Mouse (Mus musculus) ovary, postnatal 14 days (tissue): ENCODE results near the gene Gm20605.

Source experiments
- DNase-seq: peaks from one replicate; pipeline ENCODE4 v3.0.0; 2022; ENCODE audit warnings: low spot score

Gm20605 gene

GRCm38 (mm10) chr5:137628498-137629305 lies at the start of gene Gm20605, which contains the start of the genes Fbxo24 and Lrch4:
Gene Gm20605, plus strand, starts transcription at chr5:137629175.
Gene Fbxo24, minus strand, starts transcription at chr5:137629002.
Gene Lrch4, plus strand, starts transcription at chr5:137629121.
- DNase-seq: peak; percentile 93

- DNase-seq: no peak
These were observed 48.7 kb upstream of the Gm20605 start for GRCm38 (mm10) chr5:137580246-137580645.

- no peak for DNase-seq
These were observed 46.3 kb upstream of the Gm20605 start for GRCm38 (mm10) chr5:137582702-137583101.

GRCm38 (mm10) chr5:137583670-137584169 lies 45.3 kb upstream of the Gm20605 start:
- DNase-seq: peak; percentile 30

GRCm38 (mm10) chr5:137584976-137585375 lies 44.0 kb upstream of the Gm20605 start:
- DNase-seq: peak; percentile 54

GRCm38 (mm10) chr5:137590507-137590906 lies 38.5 kb upstream of the Gm20605 start:
- DNase-seq: no peak

GRCm38 (mm10) chr5:137595921-137596320 lies 33.1 kb upstream of the Gm20605 start:
- no peak for DNase-seq

- no peak for DNase-seq
These were observed 32.2 kb upstream of the Gm20605 start for GRCm38 (mm10) chr5:137596601-137597261.

GRCm38 (mm10) chr5:137597625-137598024 lies 31.4 kb upstream of the Gm20605 start:
- DNase-seq: no peak

- DNase-seq: no peak
These were observed 30.7 kb upstream of the Gm20605 start for GRCm38 (mm10) chr5:137598100-137598826.

- no peak for DNase-seq
These were observed 29.4 kb upstream of the Gm20605 start for GRCm38 (mm10) chr5:137599600-137599999.

GRCm38 (mm10) chr5:137600281-137600618 lies 28.7 kb upstream of the Gm20605 start:
- DNase-seq: no peak

- DNase-seq: peak; percentile 95
These were observed 28.2 kb upstream of the Gm20605 start, which contains the start of gene Mospd3 for GRCm38 (mm10) chr5:137600619-137601364. Gene Mospd3, minus strand, starts transcription at chr5:137601058.

- DNase-seq: no peak
These were observed 27.6 kb upstream of the Gm20605 start for GRCm38 (mm10) chr5:137601365-137601729.

- DNase-seq: no peak
These were observed 20.9 kb upstream of the Gm20605 start for GRCm38 (mm10) chr5:137607860-137608653.

GRCm38 (mm10) chr5:137608654-137609190 lies 20.3 kb upstream of the Gm20605 start:
- DNase-seq: no peak

- no peak for DNase-seq
These were observed 19.7 kb upstream of the Gm20605 start for GRCm38 (mm10) chr5:137609292-137609691.

GRCm38 (mm10) chr5:137610056-137610455 lies 18.9 kb upstream of the Gm20605 start:
- DNase-seq: no peak

GRCm38 (mm10) chr5:137610548-137611244 lies 18.3 kb upstream of the Gm20605 start:
- DNase-seq: no peak

- no peak for DNase-seq
These were observed 17.8 kb upstream of the Gm20605 start for GRCm38 (mm10) chr5:137611245-137611602.
